8 mouse cellular contexts compared by ENCODE assay signal in the genomic region with DNA sequence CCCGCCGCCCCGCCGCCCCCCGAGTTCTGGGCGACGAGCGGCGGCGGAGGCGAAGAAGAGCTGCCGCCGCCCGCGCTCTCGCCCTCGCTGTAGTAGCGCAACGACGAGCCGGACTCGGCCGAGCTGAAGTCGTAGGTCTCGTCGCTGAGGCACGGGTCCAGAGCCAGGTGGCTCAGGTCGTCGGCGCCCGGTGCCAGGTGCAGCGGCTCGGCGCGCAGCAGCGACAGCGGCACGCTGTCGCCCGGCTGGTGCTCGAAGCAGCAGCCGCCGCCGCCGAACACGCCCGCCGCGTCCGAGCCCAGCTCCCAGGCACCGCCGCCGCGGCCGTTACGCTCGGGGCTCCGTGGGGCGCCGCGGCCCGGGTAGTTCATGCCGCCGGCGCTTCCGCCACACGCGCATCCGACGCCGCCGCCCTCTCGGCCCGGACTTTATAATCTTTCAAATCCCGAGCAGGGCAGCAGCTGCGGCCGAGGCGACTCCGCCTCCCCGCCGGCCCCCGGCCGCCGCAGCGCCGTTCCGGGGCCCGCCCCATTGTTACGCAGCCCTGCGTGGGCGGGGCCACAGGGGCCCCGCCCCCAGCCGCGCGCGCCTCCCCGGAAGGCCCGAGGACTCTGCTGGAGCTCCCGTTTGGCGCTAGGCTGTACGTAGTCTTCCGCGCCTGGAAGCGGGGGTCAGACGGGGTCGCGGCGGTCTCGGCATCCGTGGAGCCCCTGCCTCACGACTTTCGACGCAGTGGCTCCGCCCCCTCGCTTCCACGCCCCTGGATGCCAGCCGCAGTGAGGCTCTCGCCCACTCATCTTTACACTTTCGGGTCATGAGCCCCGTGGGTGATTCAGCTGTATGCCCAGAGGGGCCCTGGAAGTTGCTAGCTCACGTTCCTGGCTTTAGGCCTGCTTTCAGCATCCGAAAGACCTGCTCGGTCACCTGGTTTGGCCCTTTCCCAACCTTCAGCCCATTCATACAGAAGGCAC. TPM values are rescaled to one million over a fixed set of nuclear protein-coding genes. Genes with fewer than 3 reads are reported as not detected.
DNase-seq lines count a peak whose midpoint lies in the region; ATAC-seq and TF ChIP-seq lines count a peak whose summit lies in the region.

TSS of gene Ddhd1 (minus strand) at position 503 of the 971 bp plus-strand sequence.

- peak within 1 kb of the TSS; percentile 87 to 88 for H3K4me3 ChIP-seq in ES-E14 (ENCODE audit: insufficient read depth in 1 of 2, low read depth in 1 of 2, low read length in 2 of 2, poor library complexity in 1 of 2, severe bottlenecking in 1 of 2)
- H3K4me3 ChIP-seq in forebrain, embryonic 16.5 days (replicated peaks; ENCODE audit: low read length) = peak within 1 kb of the TSS; percentile 93
- H3K4me3 ChIP-seq in layer of hippocampus, adult 2 months = peak within 1 kb of the TSS; percentile 97
- peak within 1 kb of the TSS; percentile 85 for H3K4me3 ChIP-seq in lung, embryonic 14.5 days (ENCODE audit: low read depth, low read length)
- H3K4me3 ChIP-seq in olfactory bulb, adult 2 months (ENCODE audit: insufficient read depth, low read depth, low read length) = peak within 1 kb of the TSS; percentile 91
- peak within 1 kb of the TSS; percentile 67 for H3K4me3 ChIP-seq in thymus, adult 2 months (ENCODE audit: control insufficient read depth, insufficient read depth, low read length)

- H3K9me3 ChIP-seq in ES-E14 (ENCODE audit: control insufficient read depth, insufficient read depth, low read depth, low read length) = no peaks in the 10 kb centered on the region
- no peaks in the 10 kb centered on the region for H3K9me3 ChIP-seq in forebrain, embryonic 16.5 days (ENCODE audit: control insufficient read depth, low read length)
- H3K9me3 ChIP-seq in lung, embryonic 14.5 days (ENCODE audit: low read depth, low read length) = no peaks in the 10 kb centered on the region

- peak; percentile 62 for DNase-seq in ES-E14 (ENCODE audit: low read depth, low spot score)
- DNase-seq in cerebellum, adult 11-12 months = peak; percentile 89
- peak; percentile 82 to 86 for DNase-seq in heart, postnatal 36 days
- peak; percentile 75 to 83 for DNase-seq in layer of hippocampus, adult 2 months (ENCODE audit: low spot score in 2 of 2)
- DNase-seq in lung, embryonic 14.5 days = peak; percentile 96
- peak; percentile 85 for DNase-seq in thymus, adult 2 months

- ATAC-seq in forebrain, embryonic 16.5 days = peak; percentile 95
- ATAC-seq in lung, embryonic 14.5 days (ENCODE audit: insufficient read depth) = peak; percentile 96

- TF ChIP-seq CTCF in layer of hippocampus, adult 2 months (conservative IDR thresholded peaks at IDR 0.05) = no peak
- TF ChIP-seq CTCF in lung, embryonic 14.5 days (IDR thresholded peaks at IDR 0.05; ENCODE audit: low read depth) = no peak
- no peak for TF ChIP-seq CTCF in olfactory bulb, adult 2 months (IDR thresholded peaks at IDR 0.05; ENCODE audit: insufficient read depth, low read depth, low read length)
- no peak; the same call in none of the 2 replicates for TF ChIP-seq CTCF in thymus, adult 2 months (IDR thresholded peaks at IDR 0.05; ENCODE audit: borderline replicate concordance, control insufficient read depth, extremely low read depth, insufficient read depth, low read length, poor library complexity)

- peak; percentile 90; the same call in 1 of the 2 replicates for TF ChIP-seq POLR2A in olfactory bulb, adult 2 months (IDR thresholded peaks at IDR 0.05; ENCODE audit: insufficient read depth, low read depth, low read length)
- peak; percentile 73 for TF ChIP-seq POLR2A in thymus, adult 2 months (IDR thresholded peaks at IDR 0.05; ENCODE audit: control insufficient read depth, extremely low read depth, insufficient read depth, low read length, poor library complexity)

- H3K9ac ChIP-seq in ES-E14 (ENCODE audit: insufficient read depth, low read depth, low read length, poor library complexity, severe bottlenecking) = peak within 1 kb of the TSS; percentile 97
- peak within 1 kb of the TSS; percentile 89 for H3K9ac ChIP-seq in forebrain, embryonic 16.5 days (replicated peaks; ENCODE audit: low read depth, low read length)
- peak within 1 kb of the TSS; percentile 82 for H3K9ac ChIP-seq in lung, embryonic 14.5 days

- WGBS in forebrain, embryonic 16.5 days = under 1% methylated on average over 115 of the region's 123 CpGs
- under 1% methylated on average over 106 of the region's 123 CpGs for WGBS in lung, embryonic 14.5 days
- WGBS in olfactory bulb, adult 2 months = under 1% methylated on average over 122 of the region's 123 CpGs
- WGBS in thymus, adult 2 months = under 1% methylated on average over 116 of the region's 123 CpGs

- no peaks in the 10 kb centered on the region for H3K27me3 ChIP-seq in forebrain, embryonic 16.5 days (replicated peaks; ENCODE audit: control insufficient read depth, insufficient read depth, low read length)
- no peaks in the 10 kb centered on the region for H3K27me3 ChIP-seq in lung, embryonic 14.5 days (ENCODE audit: insufficient read depth, low read length)
- H3K27me3 ChIP-seq in thymus, adult 2 months (ENCODE audit: control insufficient read depth, insufficient read depth, low read length) = no peaks in the 10 kb centered on the region; the same call in 1 of the 2 replicates

- in situ Hi-C loops in ES-E14 (cut with MboI; ENCODE audit: low sequenced_read_pairs in 2 of 2, unreplicated experiment in 2 of 2) = no loop called here

- H3K27ac ChIP-seq in ES-E14 (ENCODE audit: insufficient read depth, low read depth, low read length, poor library complexity, severe bottlenecking) = peak within 1 kb of the TSS; percentile 80; the same call in 1 of the 2 replicates
- peak within 1 kb of the TSS; percentile 93 for H3K27ac ChIP-seq in forebrain, embryonic 16.5 days (ENCODE audit: low read length)
- peak within 1 kb of the TSS; percentile 96 for H3K27ac ChIP-seq in layer of hippocampus, adult 2 months
- H3K27ac ChIP-seq in lung, embryonic 14.5 days (ENCODE audit: low read depth) = peak within 1 kb of the TSS; percentile 93
- H3K27ac ChIP-seq in olfactory bulb, adult 2 months (ENCODE audit: insufficient read depth, low read depth, low read length) = peak within 1 kb of the TSS; percentile 76
- peak within 1 kb of the TSS; percentile 60 for H3K27ac ChIP-seq in thymus, adult 2 months (ENCODE audit: control insufficient read depth, insufficient read depth, low read length)

- no peaks in the 10 kb centered on the region for H3K36me3 ChIP-seq in ES-E14 (ENCODE audit: control insufficient read depth, insufficient read depth, low read length, poor library complexity, severe bottlenecking)
- no peaks in the 10 kb centered on the region for H3K36me3 ChIP-seq in forebrain, embryonic 16.5 days (ENCODE audit: control insufficient read depth, insufficient read depth)
- H3K36me3 ChIP-seq in lung, embryonic 14.5 days (ENCODE audit: insufficient read depth) = no peaks in the 10 kb centered on the region
- H3K36me3 ChIP-seq in thymus, adult 2 months (ENCODE audit: control insufficient read depth, insufficient read depth, low read length) = no peaks in the 10 kb centered on the region

- H3K4me2 ChIP-seq in forebrain, embryonic 16.5 days (ENCODE audit: low read length) = peak within 1 kb of the TSS; percentile 76
- peak within 1 kb of the TSS; percentile 97 for H3K4me2 ChIP-seq in lung, embryonic 14.5 days

- intact Hi-C loops in heart, postnatal 36 days (cut with DNase I) = loop anchor here (5.0 kb wide), 2 partner anchors 336 to 729 kb away; no protein-coding TSS in a partner anchor

- peaks cover 2 to 3% of the 10 kb centered on the region in 2 experiments; a peak in 2 of 4 replicates for H3K4me1 ChIP-seq in ES-E14 (ENCODE audit: control insufficient read depth in 2 of 2, insufficient read depth in 2 of 2, low read length in 2 of 2, poor library complexity in 1 of 2)
- peaks cover 32% of the 10 kb centered on the region for H3K4me1 ChIP-seq in forebrain, embryonic 16.5 days (replicated peaks; ENCODE audit: control insufficient read depth, insufficient read depth, low read length)
- peaks cover 4% of the 10 kb centered on the region; the same call in 1 of the 2 replicates for H3K4me1 ChIP-seq in lung, embryonic 14.5 days (ENCODE audit: insufficient read depth)
- H3K4me1 ChIP-seq in olfactory bulb, adult 2 months (ENCODE audit: control insufficient read depth, insufficient read depth, low read length) = peaks cover 8% of the 10 kb centered on the region
- H3K4me1 ChIP-seq in thymus, adult 2 months (replicated peaks; ENCODE audit: control insufficient read depth, insufficient read depth, low read length) = peaks cover 9% of the 10 kb centered on the region

TF ChIP-seq in ES-E14, 5 proteins besides CTCF, POLR2A, EP300 and RAD21:
- TF ChIP-seq HCFC1 (IDR thresholded peaks at IDR 0.05; ENCODE audit: borderline replicate concordance, insufficient read depth, low read length) (no peak), ZC3H11A (IDR thresholded peaks at IDR 0.05; ENCODE audit: borderline replicate concordance, low read depth, low read length) (no peak), MAFK (IDR thresholded peaks at IDR 0.05; ENCODE audit: insufficient read depth, low read depth, low read length) (no peak), CHD2 (IDR thresholded peaks at IDR 0.05; ENCODE audit: low read depth, low read length) (no peak), ZNF384 (IDR thresholded peaks at IDR 0.05; ENCODE audit: low read depth, low read length) (no peak)

RNA-seq across cellular contexts. Expression of gene Ddhd1, which starts in this region (rescaled TPM):
- 12.4 and 14.3 TPM in 2 replicates for total RNA-seq in ES-E14 (2012; rRNA removed)
- 16.8 and 18.2 TPM in 2 replicates for polyA plus RNA-seq in forebrain, embryonic 16.5 days (2015; fragmentation: Nextera tagmentation; extraction: Ambion mirVana)
- 1 to 10 TPM; 8.6 to 9.3 TPM for total RNA-seq in heart, postnatal 36 days (2021)
- 10 to 100 TPM; 74.9 to 90.7 TPM for total RNA-seq in layer of hippocampus, adult 2 months (2021)
- 7.2 and 8.5 TPM in 2 replicates for polyA plus RNA-seq in lung, embryonic 14.5 days (2014; fragmentation: Nextera tagmentation; extraction: Ambion mirVana)
- polyA plus RNA-seq in olfactory bulb, adult 2 months (2012; ENCODE audit: insufficient read depth, insufficient read length, low replicate concordance, missing spikeins) = 333 TPM in 1 of 2 replicates, not detected in the other
- polyA plus RNA-seq in thymus, adult 2 months (2012; rRNA removed) = 21.2 and 22.7 TPM in 2 replicates

Comparison
In these comparisons a context has a peak if more than half of its experiments do, and no peak if none do; other contexts are left out.
1. Peak in every context shown above with its lines: DNase-seq, ATAC-seq, H3K4me3 ChIP-seq and H3K27ac ChIP-seq.
2. RNA of gene Ddhd1 (polyA plus RNA-seq): 333 TPM in olfactory bulb, adult 2 months; 21.2 to 22.7 TPM in thymus, adult 2 months, 16.8 to 18.2 TPM in forebrain, embryonic 16.5 days and 7.2 to 8.5 TPM in lung, embryonic 14.5 days; every median in the first group is over 10 times any median in the second.